Mouse (Mus musculus) cerebellum, adult 11-12 months (tissue): ENCODE results near the gene Ankfy1.
A peak's percentile ranks its signal among the peaks of the same experiment; 100 is the strongest.
"Not testable (repeated sequence)": the region's sequence is repeated elsewhere in the genome, so short reads cannot be mapped to it uniquely, and the experiment has no call there.

Experiments used
- DNase-seq: peaks from one replicate; pipeline ENCODE4 v3.0.0; 2022

The Ankfy1 gene

GRCm38 (mm10) chr11:72723165-72723564, 33.4 kb downstream of the Ankfy1 start:
- DNase-seq = no peak

- peak; percentile 12 for DNase-seq
Observed at GRCm38 (mm10) chr11:72723871-72724270, 34.1 kb downstream of the Ankfy1 start.

- no peak for DNase-seq
Observed at GRCm38 (mm10) chr11:72726023-72726422, 36.2 kb downstream of the Ankfy1 start.

GRCm38 (mm10) chr11:72733736-72734135, 43.9 kb downstream of the Ankfy1 start:
- DNase-seq = no peak

GRCm38 (mm10) chr11:72734840-72735518, 45.2 kb downstream of the Ankfy1 start:
- DNase-seq = no peak

- DNase-seq = no peak
Observed at GRCm38 (mm10) chr11:72735519-72735860, 45.7 kb downstream of the Ankfy1 start.

GRCm38 (mm10) chr11:72736320-72736719, 46.5 kb downstream of the Ankfy1 start:
- DNase-seq = no peak

- peak; percentile 11 for DNase-seq
Observed at GRCm38 (mm10) chr11:72737517-72737916, 47.7 kb downstream of the Ankfy1 start.

- no peak for DNase-seq
Observed at GRCm38 (mm10) chr11:72739048-72739447, 49.2 kb downstream of the Ankfy1 start.

GRCm38 (mm10) chr11:72751956-72752355, 62.1 kb downstream of the Ankfy1 start:
- no peak for DNase-seq

GRCm38 (mm10) chr11:72758316-72758715, 68.5 kb downstream of the Ankfy1 start:
- peak; percentile 15 for DNase-seq

GRCm38 (mm10) chr11:72759581-72759980, 69.8 kb downstream of the Ankfy1 start:
- no peak for DNase-seq

GRCm38 (mm10) chr11:72760781-72761180, 71.0 kb downstream of the Ankfy1 start:
- DNase-seq = no peak

GRCm38 (mm10) chr11:72764270-72764669, 74.5 kb downstream of the Ankfy1 start:
- no peak for DNase-seq

GRCm38 (mm10) chr11:72767716-72768115, 77.9 kb downstream of the Ankfy1 start:
- DNase-seq = no peak

- no peak for DNase-seq
Observed at GRCm38 (mm10) chr11:72769061-72769460, 79.3 kb downstream of the Ankfy1 start.

- DNase-seq = no peak
Observed at GRCm38 (mm10) chr11:72770324-72770723, 80.5 kb downstream of the Ankfy1 start.

- DNase-seq = no peak
Observed at GRCm38 (mm10) chr11:72770816-72771215, 81.0 kb downstream of the Ankfy1 start.

GRCm38 (mm10) chr11:72771461-72771860, 81.7 kb downstream of the Ankfy1 start:
- DNase-seq = no peak

- DNase-seq = not testable (repeated sequence)
Observed at GRCm38 (mm10) chr11:72772611-72773010, 82.8 kb downstream of the Ankfy1 start.

- DNase-seq = no peak
Observed at GRCm38 (mm10) chr11:72778957-72779356, 89.2 kb downstream of the Ankfy1 start.

- DNase-seq = no peak
Observed at GRCm38 (mm10) chr11:72782103-72782502, 92.3 kb downstream of the Ankfy1 start.

- no peak for DNase-seq
Observed at GRCm38 (mm10) chr11:72782503-72782902, 92.7 kb downstream of the Ankfy1 start.

- no peak for DNase-seq
Observed at GRCm38 (mm10) chr11:72792033-72792432, 102.2 kb downstream of the Ankfy1 start.

- no peak for DNase-seq
Observed at GRCm38 (mm10) chr11:72795149-72795454, 105.3 kb downstream of the Ankfy1 start.
